Mouse (Mus musculus): Measurements from ENCODE around the gene Mroh2a.

- no peak for TF ChIP-seq POLR2A (IDR thresholded peaks at IDR 0.05; ENCODE audit: borderline replicate concordance, control insufficient read depth, low read depth, low read length)
- TF ChIP-seq CTCF (IDR thresholded peaks at IDR 0.05; ENCODE audit: control insufficient read depth, insufficient read depth, low read length), result no peak
Observed at GRCm38 (mm10) chr1:88214462-88214952, 12.3 kb upstream of the Mroh2a start.
